Mouse (Mus musculus): ENCODE measurements around the gene Rpl38. TPM values are rescaled to one million over a fixed set of nuclear protein-coding genes. Genes with fewer than 3 reads are reported as not detected.

Rpl38 gene
- polyA plus RNA-seq, 1 experiment from 2014 or later = 598 TPM

GRCm38 (mm10) chr11:114687574-114688188, 19.4 kb downstream of the Rpl38 start:
- Histone ChIP-seq H3K4me3 (ENCODE audit: low read depth, low read length) (no peak overlapping the region), H3K4me2 (ENCODE audit: low read depth, low read length) (no peak overlapping the region), H3K36me3 (ENCODE audit: control insufficient read depth, insufficient read depth) (no peaks in the 10 kb centered on the region), H3K27me3 (ENCODE audit: control insufficient read depth, insufficient read depth, low read depth, low read length) (no peaks in the 10 kb centered on the region), H3K9me3 (replicated peaks; ENCODE audit: control insufficient read depth, low read length) (no peaks in the 10 kb centered on the region), H3K4me1 (ENCODE audit: control insufficient read depth, low read depth, low read length) (peaks cover 13% of the 10 kb centered on the region), H3K27ac (ENCODE audit: low read length) (peak overlapping the region; percentile 15; the same call in 1 of the 2 replicates), H3K9ac (ENCODE audit: low read depth, low read length) (no peak overlapping the region)
- peak; percentile 42; the same call in 1 of the 2 replicates for ATAC-seq (ENCODE audit: low read depth)
- WGBS (ENCODE audit: insufficient replicate concordance) = 44% methylated on average over 10 of the region's 10 CpGs

DNA sequence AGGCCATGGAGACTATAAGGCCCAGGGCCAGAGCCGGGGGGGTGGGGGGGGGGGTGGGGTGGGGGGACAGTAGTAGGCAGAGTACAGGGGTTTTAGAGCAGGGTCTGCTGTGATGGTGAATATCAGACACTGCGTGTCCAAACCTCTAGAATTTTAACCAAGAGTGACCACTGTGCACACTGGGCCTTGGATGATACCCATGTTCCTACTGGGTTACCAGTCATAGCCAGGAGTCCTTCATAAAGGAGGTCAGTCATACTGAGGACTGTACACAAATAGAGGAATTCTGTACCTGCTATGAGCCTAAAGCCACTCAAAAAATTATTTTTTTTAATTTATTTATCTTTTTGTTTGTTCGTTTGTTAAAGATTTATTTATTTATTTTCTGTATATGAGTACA, 20.4 kb downstream of the Rpl38 start:
- H3K27ac ChIP-seq (ENCODE audit: low read length) = no peak overlapping the region
- H3K36me3 ChIP-seq (ENCODE audit: control insufficient read depth, insufficient read depth) = no peaks in the 10 kb centered on the region
- no peak overlapping the region for H3K9ac ChIP-seq (ENCODE audit: low read depth, low read length)
- peaks cover 13% of the 10 kb centered on the region for H3K4me1 ChIP-seq (ENCODE audit: control insufficient read depth, low read depth, low read length)
- H3K9me3 ChIP-seq (replicated peaks; ENCODE audit: control insufficient read depth, low read length) = no peaks in the 10 kb centered on the region
- H3K27me3 ChIP-seq (ENCODE audit: control insufficient read depth, insufficient read depth, low read depth, low read length) = no peaks in the 10 kb centered on the region
- no peak overlapping the region for H3K4me3 ChIP-seq (ENCODE audit: low read depth, low read length)
- no peak for ATAC-seq (ENCODE audit: low read depth)
- WGBS (ENCODE audit: insufficient replicate concordance) = 64% methylated on average over 2 of the region's 3 CpGs
- no peak overlapping the region for H3K4me2 ChIP-seq (ENCODE audit: low read depth, low read length)

DNA sequence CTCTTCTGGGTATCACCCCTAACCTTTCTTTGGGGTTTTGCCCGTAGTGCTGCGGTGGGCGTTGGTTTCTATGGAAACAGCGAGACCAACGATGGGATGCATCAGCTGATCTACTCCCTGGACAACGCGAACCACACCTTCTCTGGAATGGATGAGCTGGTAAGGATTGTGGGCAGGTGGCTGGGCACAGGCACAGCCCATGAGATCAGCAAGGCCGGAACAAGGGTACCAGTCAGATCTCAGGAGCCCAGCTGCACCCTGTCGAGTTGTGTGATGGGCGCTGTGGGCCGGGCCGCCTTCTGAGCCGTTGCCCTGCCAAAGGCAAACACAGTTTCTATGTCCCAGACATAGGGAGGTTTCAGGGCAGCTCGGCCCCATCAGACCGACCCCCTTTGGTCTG, 21.9 kb downstream of the Rpl38 start:
- H3K27ac ChIP-seq (ENCODE audit: low read length) = no peak overlapping the region
- ATAC-seq (ENCODE audit: low read depth) = no peak
- WGBS (ENCODE audit: insufficient replicate concordance) = 77% methylated on average over 15 of the region's 15 CpGs

DNA sequence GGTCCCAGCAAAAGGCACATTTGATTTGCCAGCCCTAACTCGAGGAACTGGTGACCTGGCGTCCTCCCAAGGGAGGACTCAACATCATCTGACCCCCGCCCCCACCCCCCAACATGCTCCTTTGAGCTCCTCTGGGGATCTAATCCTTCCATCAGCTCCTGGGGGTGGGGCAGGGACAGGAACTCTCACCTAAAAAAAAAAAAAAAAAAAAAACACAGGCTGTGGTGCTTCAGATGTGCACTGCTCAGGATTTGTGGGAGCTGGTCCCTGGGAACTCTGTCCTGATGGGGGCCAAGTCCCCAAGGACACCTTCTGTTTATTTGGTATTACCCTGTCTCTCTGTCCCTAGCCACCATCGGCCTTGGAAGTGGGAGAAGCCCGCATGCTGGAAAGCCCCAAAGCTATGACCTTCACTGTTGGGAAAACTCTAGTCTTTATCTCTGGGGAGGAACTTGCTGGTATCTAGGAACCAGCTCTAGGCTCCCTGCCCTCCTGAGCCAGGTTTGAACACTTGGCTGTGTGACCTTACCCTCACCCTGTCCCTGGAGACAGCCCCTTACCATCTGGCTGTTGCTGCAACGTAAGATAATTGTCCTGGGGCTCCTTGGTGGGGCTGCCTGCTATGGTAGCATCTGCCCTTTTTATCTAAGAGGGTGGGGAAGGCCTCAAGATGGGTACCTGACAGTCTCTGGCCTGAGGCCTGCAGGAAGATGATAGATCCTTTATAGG, 23.3 kb downstream of the Rpl38 start:
- no peak overlapping the region for H3K27ac ChIP-seq (ENCODE audit: low read length)
- H3K4me1 ChIP-seq (ENCODE audit: control insufficient read depth, low read depth, low read length) = no peaks in the 10 kb centered on the region; the same call in 1 of the 2 replicates
- WGBS (ENCODE audit: insufficient replicate concordance) = 61% methylated on average over 6 of the region's 6 CpGs
- H3K36me3 ChIP-seq (ENCODE audit: control insufficient read depth, insufficient read depth) = peaks cover under 1% of the 10 kb centered on the region; the same call in 1 of the 2 replicates
- no peaks in the 10 kb centered on the region for H3K27me3 ChIP-seq (ENCODE audit: control insufficient read depth, insufficient read depth, low read depth, low read length)
- H3K4me2 ChIP-seq (ENCODE audit: low read depth, low read length) = no peak overlapping the region
- no peak for ATAC-seq (ENCODE audit: low read depth)
- H3K9ac ChIP-seq (ENCODE audit: low read depth, low read length) = no peak overlapping the region
- H3K9me3 ChIP-seq (replicated peaks; ENCODE audit: control insufficient read depth, low read length) = no peaks in the 10 kb centered on the region
- H3K4me3 ChIP-seq (ENCODE audit: low read depth, low read length) = no peak overlapping the region

More for the DNA sequence above, 21.9 kb downstream of the Rpl38 start:
- H3K9ac ChIP-seq (ENCODE audit: low read depth, low read length) = no peak overlapping the region
- no peaks in the 10 kb centered on the region for H3K27me3 ChIP-seq (ENCODE audit: control insufficient read depth, insufficient read depth, low read depth, low read length)
- no peak overlapping the region for H3K4me2 ChIP-seq (ENCODE audit: low read depth, low read length)
- H3K36me3 ChIP-seq (ENCODE audit: control insufficient read depth, insufficient read depth) = no peaks in the 10 kb centered on the region
- no peaks in the 10 kb centered on the region for H3K9me3 ChIP-seq (replicated peaks; ENCODE audit: control insufficient read depth, low read length)
- H3K4me3 ChIP-seq (ENCODE audit: low read depth, low read length) = no peak overlapping the region
- H3K4me1 ChIP-seq (ENCODE audit: control insufficient read depth, low read depth, low read length) = peaks cover 4% of the 10 kb centered on the region

DNA sequence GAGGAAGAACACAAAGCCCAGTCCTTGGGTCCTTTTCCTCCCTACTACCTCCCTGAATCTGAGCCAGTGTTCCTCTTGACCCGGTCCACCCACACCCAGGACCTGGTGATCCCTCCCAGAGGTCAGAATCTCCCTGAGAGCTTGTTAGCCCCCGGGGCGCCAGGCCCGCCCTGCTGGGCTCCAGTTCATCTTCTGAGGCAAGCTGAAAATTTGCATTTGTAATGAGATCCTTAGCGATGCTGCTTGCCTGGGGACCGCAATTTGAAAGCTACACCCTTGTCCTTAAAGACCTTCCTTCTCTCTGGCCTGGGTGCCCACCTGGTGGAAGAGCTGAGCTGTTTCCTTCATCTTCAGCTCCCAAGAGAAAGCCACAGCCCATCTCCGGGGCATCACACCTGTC, 24.3 kb downstream of the Rpl38 start:
- Histone ChIP-seq H3K9me3 (replicated peaks; ENCODE audit: control insufficient read depth, low read length) (no peaks in the 10 kb centered on the region), H3K4me1 (ENCODE audit: control insufficient read depth, low read depth, low read length) (no peaks in the 10 kb centered on the region; the same call in 1 of the 2 replicates), H3K9ac (ENCODE audit: low read depth, low read length) (no peak overlapping the region), H3K36me3 (ENCODE audit: control insufficient read depth, insufficient read depth) (peaks cover 3% of the 10 kb centered on the region; the same call in 1 of the 2 replicates), H3K27me3 (ENCODE audit: control insufficient read depth, insufficient read depth, low read depth, low read length) (no peaks in the 10 kb centered on the region), H3K4me2 (ENCODE audit: low read depth, low read length) (no peak overlapping the region), H3K4me3 (ENCODE audit: low read depth, low read length) (no peak overlapping the region), H3K27ac (ENCODE audit: low read length) (no peak overlapping the region)
- 51% methylated on average over 7 of the region's 7 CpGs for WGBS (ENCODE audit: insufficient replicate concordance)
- no peak for ATAC-seq (ENCODE audit: low read depth)

- Histone ChIP-seq H3K27ac (ENCODE audit: low read length) (no peak overlapping the region), H3K9me3 (replicated peaks; ENCODE audit: control insufficient read depth, low read length) (no peaks in the 10 kb centered on the region), H3K27me3 (ENCODE audit: control insufficient read depth, insufficient read depth, low read depth, low read length) (no peaks in the 10 kb centered on the region), H3K4me1 (ENCODE audit: control insufficient read depth, low read depth, low read length) (no peaks in the 10 kb centered on the region), H3K9ac (ENCODE audit: low read depth, low read length) (no peak overlapping the region), H3K4me2 (ENCODE audit: low read depth, low read length) (no peak overlapping the region), H3K36me3 (ENCODE audit: control insufficient read depth, insufficient read depth) (peaks cover 3% of the 10 kb centered on the region; the same call in 1 of the 2 replicates), H3K4me3 (ENCODE audit: low read depth, low read length) (no peak overlapping the region)
- 64% methylated on average over 6 of the region's 6 CpGs for WGBS (ENCODE audit: insufficient replicate concordance)
- no peak for ATAC-seq (ENCODE audit: low read depth)
Measured at GRCm38 (mm10) chr11:114693456-114693855, 25.1 kb downstream of the Rpl38 start.

DNA sequence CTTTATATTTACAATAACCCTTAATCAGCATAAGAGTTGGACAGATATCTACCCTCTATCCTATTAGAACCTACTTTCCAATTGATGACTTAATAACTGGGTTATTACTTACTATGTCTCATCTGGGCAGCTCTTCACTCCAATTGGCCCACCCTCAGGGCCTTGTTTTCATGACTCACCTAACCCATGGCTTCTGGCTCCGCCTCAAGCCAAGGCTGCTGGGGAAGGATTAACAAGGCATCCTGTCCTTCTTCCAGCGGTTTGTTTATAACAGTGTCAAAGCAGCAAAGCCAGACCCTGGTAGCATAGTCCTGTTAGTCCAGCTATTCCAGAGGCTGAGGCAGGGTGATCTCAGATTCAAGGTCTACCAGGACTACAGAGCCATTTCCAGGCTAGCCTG, 26.1 kb downstream of the Rpl38 start:
- H3K9me3 ChIP-seq (replicated peaks; ENCODE audit: control insufficient read depth, low read length) = no peaks in the 10 kb centered on the region
- no peaks in the 10 kb centered on the region for H3K27me3 ChIP-seq (ENCODE audit: control insufficient read depth, insufficient read depth, low read depth, low read length)
- H3K4me1 ChIP-seq (ENCODE audit: control insufficient read depth, low read depth, low read length) = no peaks in the 10 kb centered on the region
- no peak overlapping the region for H3K9ac ChIP-seq (ENCODE audit: low read depth, low read length)
- H3K36me3 ChIP-seq (ENCODE audit: control insufficient read depth, insufficient read depth) = peaks cover 3% of the 10 kb centered on the region; the same call in 1 of the 2 replicates
- H3K27ac ChIP-seq (ENCODE audit: low read length) = no peak overlapping the region
- no peak overlapping the region for H3K4me3 ChIP-seq (ENCODE audit: low read depth, low read length)
- 60% methylated on average over 2 of the region's 2 CpGs for WGBS (ENCODE audit: insufficient replicate concordance)
- no peak for ATAC-seq (ENCODE audit: low read depth)
- H3K4me2 ChIP-seq (ENCODE audit: low read depth, low read length) = no peak overlapping the region

- Histone ChIP-seq H3K9me3 (replicated peaks; ENCODE audit: control insufficient read depth, low read length) (no peaks in the 10 kb centered on the region), H3K27ac (ENCODE audit: low read length) (no peak overlapping the region), H3K27me3 (ENCODE audit: control insufficient read depth, insufficient read depth, low read depth, low read length) (no peaks in the 10 kb centered on the region), H3K36me3 (ENCODE audit: control insufficient read depth, insufficient read depth) (peaks cover 3% of the 10 kb centered on the region; the same call in 1 of the 2 replicates), H3K4me3 (ENCODE audit: low read depth, low read length) (no peak overlapping the region), H3K9ac (ENCODE audit: low read depth, low read length) (no peak overlapping the region), H3K4me1 (ENCODE audit: control insufficient read depth, low read depth, low read length) (no peaks in the 10 kb centered on the region), H3K4me2 (ENCODE audit: low read depth, low read length) (no peak overlapping the region)
- WGBS (ENCODE audit: insufficient replicate concordance) = 70% methylated on average over 7 of the region's 7 CpGs
- ATAC-seq (ENCODE audit: low read depth) = no peak
Measured at GRCm38 (mm10) chr11:114698496-114698895, 30.2 kb downstream of the Rpl38 start.

DNA sequence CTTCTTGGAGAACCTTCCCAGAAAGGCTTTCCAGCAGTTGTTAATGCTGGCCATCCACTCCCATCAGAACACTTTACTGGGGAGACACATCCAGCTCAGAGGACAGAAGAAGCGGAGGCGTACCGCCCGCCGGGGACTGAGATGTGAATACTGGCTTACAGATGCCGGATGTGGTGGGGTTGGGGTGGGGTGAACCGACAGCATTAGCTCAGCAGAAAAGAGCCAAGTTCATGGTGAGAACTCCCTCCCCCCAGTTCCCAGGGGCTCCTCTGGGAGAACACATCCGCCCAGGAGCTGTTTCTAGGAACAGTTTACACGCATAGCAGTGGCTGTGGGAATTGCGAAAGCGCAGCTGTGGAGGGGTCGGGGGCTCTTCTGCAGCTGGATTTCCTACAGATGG, 31.2 kb downstream of the Rpl38 start:
- Histone ChIP-seq H3K4me3 (ENCODE audit: low read depth, low read length) (no peak overlapping the region), H3K27ac (ENCODE audit: low read length) (no peak overlapping the region), H3K27me3 (ENCODE audit: control insufficient read depth, insufficient read depth, low read depth, low read length) (no peaks in the 10 kb centered on the region), H3K9me3 (replicated peaks; ENCODE audit: control insufficient read depth, low read length) (no peaks in the 10 kb centered on the region), H3K36me3 (ENCODE audit: control insufficient read depth, insufficient read depth) (peaks cover 3% of the 10 kb centered on the region; the same call in 1 of the 2 replicates), H3K4me2 (ENCODE audit: low read depth, low read length) (no peak overlapping the region), H3K4me1 (ENCODE audit: control insufficient read depth, low read depth, low read length) (no peaks in the 10 kb centered on the region), H3K9ac (ENCODE audit: low read depth, low read length) (no peak overlapping the region)
- 62% methylated on average over 12 of the region's 12 CpGs for WGBS (ENCODE audit: insufficient replicate concordance)
- 0 out of 2 replicates have a peak, but pooled peaks have one; percentile 13 for ATAC-seq (ENCODE audit: low read depth)
